Mouse (Mus musculus) hindbrain, embryonic 15.5 days (tissue): ENCODE data around the gene Ankrd6. TPM values are rescaled to one million over a fixed set of nuclear protein-coding genes. Genes with fewer than 3 reads are reported as not detected.
A peak's percentile ranks its signal among the peaks of the same experiment; 100 is the strongest.

Source experiments
- ATAC-seq: fragments of 200-750 bp; cut with Nextera tagmentation; 2 replicates; pipeline ENCODE4 v1.8.0; 2017; ENCODE audit warnings: low read depth, moderate number of reproducible peaks, moderate TSS enrichment; ENCODE audit not compliant: low FRiP score
- H3K27ac ChIP-seq: fragments of 300-500 bp; sonication (generic); replicated peaks from 2 replicates; pipeline ENCODE4 v1.5.1; 2015; ENCODE audit warnings: mild to moderate bottlenecking, inconsistent platforms
- H3K27me3 ChIP-seq: fragments of 300-500 bp; sonication (generic); 2 replicates; pipeline ENCODE4 v1.6.1; 2015; ENCODE audit warnings: control low read depth, inconsistent platforms
- H3K36me3 ChIP-seq: fragments of 300-500 bp; sonication (generic); 2 replicates; pipeline ENCODE4 v1.6.1; 2015; ENCODE audit warnings: control low read depth, inconsistent platforms
- H3K4me1 ChIP-seq: fragments of 300-500 bp; sonication (generic); replicated peaks from 2 replicates; pipeline ENCODE4 v1.6.1; 2015; ENCODE audit warnings: control low read depth, inconsistent platforms
- H3K4me2 ChIP-seq: fragments of 300-500 bp; sonication (generic); 2 replicates; pipeline ENCODE4 v1.6.1; 2015; ENCODE audit warnings: moderate library complexity, mild to moderate bottlenecking, inconsistent platforms
- H3K4me3 ChIP-seq: fragments of 300-500 bp; sonication (generic); 2 replicates; pipeline ENCODE4 v1.5.1; 2015; ENCODE audit warnings: mild to moderate bottlenecking, inconsistent platforms
- H3K9ac ChIP-seq: fragments of 300-500 bp; sonication (generic); 2 replicates; pipeline ENCODE4 v1.6.1; 2015; ENCODE audit warnings: inconsistent platforms
- H3K9me3 ChIP-seq: fragments of 300-500 bp; sonication (generic); 2 replicates; pipeline ENCODE4 v1.6.1; 2016; ENCODE audit warnings: control low read depth, inconsistent platforms
- WGBS: fragments of 180-500 bp; shearing (Covaris S2); methylation state at CpG from one replicate; pipeline ENCODE4 v1.1.7; 2015; 5-methylcytosine and 5-hydroxymethylcytosine counted together
- polyA plus RNA-seq: library from polyadenylated mRNA; unstranded; fragments of >200 nt; fragmentation: Nextera tagmentation; extraction: Ambion mirVana; gene quantifications from 2 replicates; pipeline ENCODE4 v1.2.1, GENCODE M21; 2015

Gene Ankrd6
- polyA plus RNA-seq, 1 experiment from 2014 or later, result 23.4 TPM

DNA sequence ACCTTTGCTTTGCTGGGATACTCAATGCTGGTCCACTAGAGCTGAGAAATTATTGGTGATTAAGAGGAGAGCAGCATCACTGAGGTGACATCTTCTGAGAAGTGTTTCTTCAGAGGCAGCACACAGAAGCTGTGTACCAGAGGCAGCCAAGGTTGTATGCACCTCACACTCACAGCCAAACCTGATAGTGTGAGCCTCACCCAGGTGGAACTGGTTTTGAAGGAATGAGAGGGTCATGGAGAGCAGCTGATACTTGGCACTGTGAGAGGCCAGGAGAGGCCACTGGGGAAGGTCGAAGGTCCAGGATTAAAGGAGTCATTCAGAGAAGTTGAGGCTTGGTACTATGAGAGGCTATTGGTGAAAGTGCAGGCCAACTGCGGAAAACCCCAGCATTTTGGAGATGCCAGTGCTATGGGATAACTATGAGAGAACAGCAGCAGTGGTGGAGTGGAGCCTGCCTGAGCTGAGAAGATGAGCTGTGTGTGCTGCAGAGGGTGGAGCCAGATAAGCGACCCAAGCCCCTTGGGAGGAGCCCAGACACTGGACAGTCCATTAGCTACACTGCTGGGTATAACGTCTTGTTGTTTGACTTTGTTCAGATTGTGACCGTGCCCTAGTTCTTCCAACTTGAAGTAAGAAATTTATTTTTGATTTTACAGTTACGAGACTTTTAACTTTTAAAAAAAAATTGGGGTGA is 33.8 kb downstream of the Ankrd6 start:
- Histone ChIP-seq H3K27me3 (no peaks in the 10 kb centered on the region), H3K36me3 (no peaks in the 10 kb centered on the region), H3K9ac (no peak overlapping the region), H3K27ac (peak overlapping the region; percentile 44; the same call in 1 of the 2 replicates), H3K4me1 (peaks cover 16% of the 10 kb centered on the region), H3K9me3 (no peaks in the 10 kb centered on the region), H3K4me2 (no peak overlapping the region), H3K4me3 (no peak overlapping the region)
- no peak for ATAC-seq
- 61% methylated on average over 6 of the region's 6 CpGs for WGBS

DNA sequence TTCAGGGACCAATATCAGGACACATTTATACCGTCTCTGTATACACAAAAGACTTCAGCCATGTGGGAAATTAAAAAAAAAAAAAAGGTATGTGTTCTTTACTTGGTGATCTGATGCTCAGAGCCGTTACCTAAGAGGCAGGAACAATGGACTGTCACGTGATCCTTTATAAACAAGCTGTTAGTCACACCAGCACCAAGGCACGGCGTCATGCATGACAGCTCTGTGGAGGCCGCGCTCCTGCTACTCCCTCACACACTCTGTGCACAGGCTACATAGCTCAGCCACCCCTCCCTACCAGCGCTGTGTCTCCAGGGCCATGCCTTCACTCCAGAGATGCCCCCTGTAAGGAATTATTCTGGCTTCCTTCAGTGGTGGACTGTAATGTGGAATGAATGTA is 34.7 kb downstream of the Ankrd6 start:
- Histone ChIP-seq H3K9me3 (no peaks in the 10 kb centered on the region), H3K36me3 (no peaks in the 10 kb centered on the region), H3K27ac (peak overlapping the region; percentile 44), H3K27me3 (no peaks in the 10 kb centered on the region), H3K4me3 (no peak overlapping the region), H3K9ac (0 out of 2 replicates have a peak overlapping the region, but pooled peaks have one; percentile 17), H3K4me1 (peaks cover 16% of the 10 kb centered on the region), H3K4me2 (peak overlapping the region; percentile 43)
- 11% methylated on average over 8 of the region's 8 CpGs for WGBS
- peak; percentile 66 for ATAC-seq

DNA sequence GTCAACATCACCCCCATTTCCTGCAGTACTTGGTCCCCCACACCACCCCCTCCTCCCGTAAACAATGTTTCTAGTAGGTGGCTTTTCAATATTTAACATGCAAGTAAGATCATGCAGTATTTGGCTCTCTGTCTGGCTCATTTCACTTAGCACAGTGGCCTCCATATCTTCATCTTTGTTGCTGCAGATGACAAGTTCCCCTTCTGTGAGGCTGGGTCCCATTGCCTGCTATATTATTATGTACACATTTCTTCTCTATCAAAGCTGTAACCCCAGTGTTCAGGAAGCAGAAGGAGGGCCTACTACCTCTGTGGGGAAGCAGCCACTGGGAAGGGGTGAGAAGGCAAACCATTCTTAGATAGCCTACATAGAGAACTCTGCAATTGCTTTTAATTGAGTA is 40.6 kb downstream of the Ankrd6 start:
- H3K27ac ChIP-seq, result no peak overlapping the region
- no peaks in the 10 kb centered on the region for H3K9me3 ChIP-seq
- ATAC-seq, result no peak
- H3K4me3 ChIP-seq, result no peak overlapping the region
- H3K36me3 ChIP-seq, result no peaks in the 10 kb centered on the region
- H3K4me2 ChIP-seq, result no peak overlapping the region
- 0 out of 2 replicates have a peak, but pooled peaks cover 7% of the 10 kb centered on the region for H3K4me1 ChIP-seq
- no peak overlapping the region for H3K9ac ChIP-seq
- 95% methylated on average over 1 of the region's 1 CpGs for WGBS
- no peaks in the 10 kb centered on the region for H3K27me3 ChIP-seq

DNA sequence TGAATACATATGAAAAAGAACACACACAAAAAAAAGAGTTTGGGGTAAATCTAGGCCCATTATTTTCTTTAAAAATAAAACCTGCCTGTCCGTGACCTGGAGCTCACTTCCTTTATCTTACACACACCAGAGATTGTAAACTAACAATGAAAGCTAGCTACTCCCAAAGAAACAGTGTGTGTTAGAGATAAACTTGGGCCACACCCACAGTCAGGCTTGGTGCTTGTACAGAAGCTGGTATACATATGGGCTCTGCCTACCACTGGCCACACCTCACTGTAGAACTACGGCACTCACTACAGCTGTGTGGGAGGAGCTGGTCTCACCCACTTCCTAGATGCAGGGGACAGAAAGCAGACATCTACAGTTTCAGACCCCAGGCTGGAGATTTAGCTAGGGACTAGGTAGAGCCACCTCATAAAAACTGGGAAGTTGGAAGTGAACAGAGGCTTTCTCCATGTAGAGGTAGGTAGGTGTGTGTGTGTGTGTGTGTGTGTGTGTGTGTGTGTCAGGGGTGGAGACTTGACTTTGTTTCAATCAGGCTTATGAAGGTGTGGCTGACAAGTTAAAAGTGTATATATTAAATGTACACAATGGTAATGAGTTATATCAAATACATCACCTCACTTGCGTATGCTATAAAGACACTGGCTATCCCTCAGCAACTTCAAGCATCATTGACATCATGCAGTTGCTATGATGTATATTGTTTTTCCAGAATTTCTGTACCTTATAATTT is 41.2 kb downstream of the Ankrd6 start:
- H3K9ac ChIP-seq, result no peak overlapping the region
- 0 out of 2 replicates have a peak, but pooled peaks cover 7% of the 10 kb centered on the region for H3K4me1 ChIP-seq
- H3K4me3 ChIP-seq, result no peak overlapping the region
- WGBS, result 81% methylated on average over 3 of the region's 3 CpGs
- no peak for ATAC-seq
- H3K4me2 ChIP-seq, result no peak overlapping the region
- no peak overlapping the region for H3K27ac ChIP-seq
- H3K36me3 ChIP-seq, result no peaks in the 10 kb centered on the region
- H3K9me3 ChIP-seq, result no peaks in the 10 kb centered on the region
- H3K27me3 ChIP-seq, result no peaks in the 10 kb centered on the region

DNA sequence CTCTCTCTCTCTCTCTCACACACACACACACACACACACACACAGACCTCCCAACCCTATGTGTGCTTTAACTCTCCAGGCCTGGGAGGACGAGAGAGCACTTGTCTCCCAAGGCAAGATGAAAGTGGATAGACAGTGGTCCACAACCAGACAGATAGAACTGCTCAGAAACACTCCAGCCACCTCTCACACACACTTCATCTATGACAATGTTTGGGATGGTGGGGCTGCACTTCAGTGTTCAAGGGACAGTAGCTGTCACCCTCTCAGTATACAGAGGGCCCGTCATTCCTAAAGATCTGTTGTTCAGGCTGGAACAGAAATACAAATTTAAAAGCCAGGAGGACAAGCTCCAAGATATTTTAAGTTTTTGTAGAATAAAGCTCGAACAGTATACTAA is 43.0 kb downstream of the Ankrd6 start:
- H3K4me1 ChIP-seq, result 0 out of 2 replicates have a peak, but pooled peaks cover 7% of the 10 kb centered on the region
- H3K4me2 ChIP-seq, result no peak overlapping the region
- WGBS, result 85% methylated on average over 3 of the region's 3 CpGs
- H3K4me3 ChIP-seq, result no peak overlapping the region
- no peaks in the 10 kb centered on the region for H3K27me3 ChIP-seq
- ATAC-seq, result no peak
- no peaks in the 10 kb centered on the region for H3K9me3 ChIP-seq
- H3K27ac ChIP-seq, result no peak overlapping the region
- H3K36me3 ChIP-seq, result no peaks in the 10 kb centered on the region
- no peak overlapping the region for H3K9ac ChIP-seq

DNA sequence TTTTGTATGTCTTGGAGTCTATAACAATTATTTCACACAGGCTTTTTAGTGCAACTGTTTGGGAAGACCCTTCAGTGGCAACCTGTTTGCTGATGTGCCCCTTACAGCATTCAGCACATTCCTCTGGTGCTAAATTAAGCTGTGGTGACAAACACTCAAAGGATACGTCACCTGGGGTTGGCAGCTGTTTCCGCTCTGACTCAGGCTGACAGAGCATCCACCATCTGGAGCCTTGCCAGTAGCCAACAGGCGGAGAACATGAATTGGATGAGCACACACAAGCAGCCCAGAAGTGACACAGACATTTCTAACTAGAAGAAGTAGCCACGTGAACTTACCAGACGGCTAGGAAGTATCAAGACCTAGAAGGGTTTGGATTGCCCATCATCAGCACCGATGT is 44.0 kb downstream of the Ankrd6 start:
- H3K27me3 ChIP-seq, result no peaks in the 10 kb centered on the region
- H3K9me3 ChIP-seq, result no peaks in the 10 kb centered on the region
- no peak overlapping the region for H3K9ac ChIP-seq
- no peak overlapping the region for H3K4me2 ChIP-seq
- 0 out of 2 replicates have a peak, but pooled peaks cover 7% of the 10 kb centered on the region for H3K4me1 ChIP-seq
- H3K4me3 ChIP-seq, result no peak overlapping the region
- 0 out of 2 replicates have a peak, but pooled peaks have one; percentile 45 for ATAC-seq
- no peaks in the 10 kb centered on the region for H3K36me3 ChIP-seq
- H3K27ac ChIP-seq, result no peak overlapping the region
- 56% methylated on average over 6 of the region's 6 CpGs for WGBS

DNA sequence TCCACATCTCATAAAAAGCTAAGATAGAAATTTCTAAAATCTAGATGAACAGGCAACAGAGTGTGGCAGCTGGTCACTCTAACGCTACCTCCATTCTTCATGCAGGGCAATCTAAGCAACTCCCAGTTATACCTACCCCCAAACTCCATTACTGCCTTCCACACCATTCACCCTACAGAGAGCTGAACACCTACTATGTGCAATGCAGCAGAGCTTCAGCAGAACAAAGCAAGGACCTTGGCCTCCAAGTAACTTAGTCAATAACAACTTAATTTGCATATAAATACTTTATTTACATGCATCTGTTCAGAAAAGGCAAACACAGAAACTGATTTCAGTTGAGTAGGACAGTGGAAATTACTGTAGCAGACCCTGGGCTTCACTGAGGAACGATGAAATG is 44.7 kb downstream of the Ankrd6 start:
- H3K27ac ChIP-seq, result no peak overlapping the region
- 0 out of 2 replicates have a peak, but pooled peaks cover 7% of the 10 kb centered on the region for H3K4me1 ChIP-seq
- no peak overlapping the region for H3K4me3 ChIP-seq
- no peaks in the 10 kb centered on the region for H3K36me3 ChIP-seq
- no peaks in the 10 kb centered on the region for H3K27me3 ChIP-seq
- no peaks in the 10 kb centered on the region for H3K9me3 ChIP-seq
- no peak overlapping the region for H3K4me2 ChIP-seq
- H3K9ac ChIP-seq, result no peak overlapping the region
- WGBS, result 93% methylated on average over 2 of the region's 2 CpGs
- ATAC-seq, result no peak

DNA sequence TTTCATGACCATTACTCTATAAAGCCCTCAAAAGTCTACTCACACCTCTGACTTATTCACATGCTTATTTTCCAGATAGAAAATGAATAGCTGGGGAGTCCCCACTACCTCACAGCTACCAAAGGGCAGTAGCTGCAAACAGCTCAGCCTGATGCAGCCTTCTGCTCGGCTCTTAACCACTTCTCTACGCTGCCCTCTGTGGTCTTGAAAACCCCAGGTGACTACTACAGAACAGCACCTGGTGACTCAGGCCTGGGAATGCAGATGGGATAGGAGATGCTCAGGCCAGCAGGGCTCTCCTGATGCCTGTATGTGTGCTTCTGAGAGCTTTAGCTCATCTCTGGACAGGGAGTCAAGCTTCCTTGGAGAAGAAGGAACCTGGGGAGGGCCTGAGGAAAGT is 45.3 kb downstream of the Ankrd6 start:
- no peak overlapping the region for H3K4me2 ChIP-seq
- no peaks in the 10 kb centered on the region for H3K36me3 ChIP-seq
- no peak overlapping the region for H3K4me3 ChIP-seq
- H3K9ac ChIP-seq, result no peak overlapping the region
- H3K27ac ChIP-seq, result no peak overlapping the region
- WGBS, result 77% methylated on average over 2 of the region's 2 CpGs
- H3K9me3 ChIP-seq, result no peaks in the 10 kb centered on the region
- 0 out of 2 replicates have a peak, but pooled peaks cover 7% of the 10 kb centered on the region for H3K4me1 ChIP-seq
- H3K27me3 ChIP-seq, result no peaks in the 10 kb centered on the region
- ATAC-seq, result no peak

DNA sequence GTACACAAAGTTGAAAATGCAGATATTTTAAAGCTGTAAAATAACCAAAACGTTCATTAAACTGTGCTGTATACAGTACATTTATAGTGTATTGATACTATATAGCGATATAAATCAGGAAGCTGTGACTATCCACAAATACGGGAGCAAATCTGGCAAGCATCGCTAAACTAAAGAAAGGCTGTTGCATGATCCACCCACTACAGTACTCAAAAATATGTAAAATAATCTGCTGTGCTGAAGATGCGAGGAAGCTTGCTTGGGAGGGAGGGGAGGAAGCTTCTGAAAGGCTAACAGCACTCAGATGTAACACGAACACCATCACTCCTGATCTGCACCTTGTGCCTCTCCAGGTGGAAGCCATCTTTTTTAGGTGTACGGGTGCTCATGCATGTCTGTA is 46.8 kb downstream of the Ankrd6 start:
- no peak for ATAC-seq
- H3K4me3 ChIP-seq, result no peak overlapping the region
- no peak overlapping the region for H3K4me2 ChIP-seq
- H3K27me3 ChIP-seq, result no peaks in the 10 kb centered on the region
- H3K9me3 ChIP-seq, result no peaks in the 10 kb centered on the region
- H3K4me1 ChIP-seq, result 0 out of 2 replicates have a peak, but pooled peaks cover 7% of the 10 kb centered on the region
- H3K27ac ChIP-seq, result no peak overlapping the region
- 91% methylated on average over 7 of the region's 7 CpGs for WGBS
- H3K9ac ChIP-seq, result no peak overlapping the region
- H3K36me3 ChIP-seq, result no peaks in the 10 kb centered on the region

DNA sequence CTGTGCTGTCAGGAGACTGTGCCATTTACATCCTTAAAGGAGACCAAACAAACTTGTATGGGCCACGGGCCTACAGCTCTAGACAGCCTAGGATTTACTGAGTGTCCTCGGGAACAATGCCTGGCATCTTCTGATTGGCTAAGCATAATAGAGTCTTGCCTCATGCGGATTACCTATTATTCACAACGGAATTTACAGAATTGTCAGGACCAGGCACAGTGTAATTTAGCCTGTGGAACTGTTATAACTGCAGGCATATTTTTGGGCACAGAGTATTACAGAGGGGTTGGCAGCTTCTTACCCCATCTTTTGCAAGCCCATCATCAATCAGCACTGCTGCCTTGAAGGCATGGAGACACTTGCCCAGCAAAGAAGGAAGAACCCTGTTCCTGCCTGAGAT is 51.6 kb downstream of the Ankrd6 start:
- H3K4me3 ChIP-seq, result no peak overlapping the region
- no peaks in the 10 kb centered on the region for H3K36me3 ChIP-seq
- WGBS, result 40% methylated on average over 4 of the region's 4 CpGs
- no peaks in the 10 kb centered on the region for H3K4me1 ChIP-seq
- no peak overlapping the region for H3K4me2 ChIP-seq
- no peak for ATAC-seq
- H3K9ac ChIP-seq, result no peak overlapping the region
- H3K27me3 ChIP-seq, result no peaks in the 10 kb centered on the region
- no peak overlapping the region for H3K27ac ChIP-seq
- peaks cover 13% of the 10 kb centered on the region for H3K9me3 ChIP-seq

DNA sequence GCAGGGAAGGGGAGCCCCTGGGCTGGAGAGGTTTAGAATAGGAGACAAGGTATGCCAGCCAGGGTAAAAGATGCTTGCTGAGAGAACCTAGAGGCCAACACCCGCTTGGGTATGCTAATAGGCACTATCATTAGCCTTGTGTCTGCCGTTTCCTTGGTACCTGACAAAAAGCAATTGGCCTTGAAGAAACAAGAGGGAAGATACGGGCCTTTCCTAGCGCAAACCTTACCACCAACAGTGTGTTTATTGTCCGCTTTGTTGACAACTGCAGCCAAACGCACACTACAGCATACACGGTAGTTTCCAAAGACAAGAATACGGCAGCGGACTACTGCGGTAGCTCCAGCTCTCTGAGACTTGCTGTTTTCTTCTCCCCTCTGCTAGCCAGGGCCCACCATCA is 59.3 kb downstream of the Ankrd6 start:
- ATAC-seq, result no peak
- WGBS, result 60% methylated on average over 10 of the region's 10 CpGs

DNA sequence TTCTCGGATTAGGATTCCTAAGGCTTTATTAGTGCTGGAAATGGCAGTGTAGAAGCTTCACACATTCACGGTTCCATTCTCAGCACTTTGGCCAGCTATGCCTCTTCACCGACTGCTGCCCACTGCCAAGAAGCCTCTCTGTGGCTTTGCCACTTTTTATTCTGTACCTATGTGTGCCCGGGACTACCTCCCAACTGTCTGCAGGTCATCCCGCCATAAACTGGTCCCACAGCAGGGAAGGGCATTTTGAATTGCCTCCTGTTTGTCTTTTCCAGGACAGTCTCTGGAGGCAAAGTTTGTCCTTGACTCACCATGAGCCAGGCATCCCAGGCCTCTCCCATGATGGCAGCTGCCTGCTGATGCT is 59.9 kb downstream of the Ankrd6 start:
- WGBS, result 85% methylated on average over 5 of the region's 5 CpGs
- H3K27me3 ChIP-seq, result 0 out of 2 replicates have a peak, but pooled peaks cover 6% of the 10 kb centered on the region
- no peak overlapping the region for H3K4me3 ChIP-seq
- H3K4me2 ChIP-seq, result no peak overlapping the region
- ATAC-seq, result no peak
- peaks cover 10% of the 10 kb centered on the region; the same call in 1 of the 2 replicates for H3K4me1 ChIP-seq
- H3K27ac ChIP-seq, result no peak overlapping the region
- H3K36me3 ChIP-seq, result no peaks in the 10 kb centered on the region
- peaks cover 17% of the 10 kb centered on the region for H3K9me3 ChIP-seq
- H3K9ac ChIP-seq, result no peak overlapping the region

More for the DNA sequence above, 59.3 kb downstream of the Ankrd6 start:
- peaks cover 17% of the 10 kb centered on the region for H3K9me3 ChIP-seq
- H3K4me1 ChIP-seq, result peaks cover 10% of the 10 kb centered on the region; the same call in 1 of the 2 replicates
- H3K4me3 ChIP-seq, result no peak overlapping the region
- no peaks in the 10 kb centered on the region for H3K36me3 ChIP-seq
- no peak overlapping the region for H3K4me2 ChIP-seq
- 0 out of 2 replicates have a peak, but pooled peaks cover 6% of the 10 kb centered on the region for H3K27me3 ChIP-seq
- no peak overlapping the region for H3K27ac ChIP-seq
- H3K9ac ChIP-seq, result no peak overlapping the region
